Mouse (Mus musculus) spleen, adult 2 months (tissue): ENCODE measurements around the gene Dpp10. TPM values are rescaled to one million over a fixed set of nuclear protein-coding genes. Genes with fewer than 3 reads are reported as not detected.

ENCODE experiments used
- DNase-seq, 2 experiments: peaks; one replicate each; pipeline versions ENCODE4 v3.0.0 to v3.0.0-alpha.2; 2012 to 2021; ENCODE audit warnings: low spot score in 2 of 2, low read depth in 1 of 2
- H3K27ac ChIP-seq: fragments of 200-500 bp; 2 replicates; pipeline ENCODE4 v1.5.1; 2012; ENCODE audit warnings: low read length, inconsistent platforms; ENCODE audit not compliant: insufficient read depth
- H3K27me3 ChIP-seq: fragments of 200-500 bp; 2 replicates; pipeline ENCODE4 v1.6.1; 2012; ENCODE audit warnings: mild to moderate bottlenecking, moderate library complexity, low read length, inconsistent platforms; ENCODE audit not compliant: control insufficient read depth, insufficient read depth
- H3K36me3 ChIP-seq: fragments of 200-500 bp; 2 replicates; pipeline ENCODE4 v1.6.1; 2012; ENCODE audit warnings: mild to moderate bottlenecking, low read length, inconsistent platforms; ENCODE audit not compliant: control insufficient read depth, insufficient read depth
- H3K4me1 ChIP-seq: fragments of 200-500 bp; 2 replicates; pipeline ENCODE4 v1.6.1; 2011; ENCODE audit warnings: inconsistent platforms; ENCODE audit not compliant: control insufficient read depth, insufficient read depth, insufficient read length
- H3K4me3 ChIP-seq: fragments of 200-500 bp; 2 replicates; pipeline ENCODE4 v1.5.1; 2011; ENCODE audit warnings: mild to moderate bottlenecking, inconsistent platforms; ENCODE audit not compliant: insufficient read depth, insufficient read length; ENCODE audit errors: extremely low read depth
- CTCF ChIP-seq: fragments of 200-500 bp; IDR thresholded peaks from 2 replicates; pipeline ENCODE4 v1.5.1; 2011; ENCODE audit warnings: mild to moderate bottlenecking, inconsistent platforms; ENCODE audit not compliant: insufficient read depth, insufficient read length, insufficient replicate concordance; ENCODE audit errors: extremely low read depth
- POLR2A ChIP-seq: fragments of 200-500 bp; IDR thresholded peaks from 2 replicates; pipeline ENCODE4 v1.6.1; 2011; ENCODE audit warnings: low read depth, low read length, inconsistent platforms
- WGBS: fragments of 180-500 bp; shearing (Covaris S2); methylation state at CpG from one replicate; pipeline ENCODE4 v1.1.7; 2018; 5-methylcytosine and 5-hydroxymethylcytosine counted together
- polyA plus RNA-seq: library from polyadenylated mRNA; depleted of rRNA; stranded (reverse); fragments of >200 nt; gene quantifications from 2 replicates; pipeline ENCODE4 v1.2.3, GENCODE M21; 2012; rRNA removed

The Dpp10 gene
- polyA plus RNA-seq, result 0.05 and 0.06 TPM in 2 replicates

GRCm38 (mm10) chr1:124044925-124045640 lies at the start of gene Dpp10:
Gene Dpp10, minus strand, starts transcription at chr1:124045559.
- no peaks in the 10 kb centered on the region for H3K36me3 ChIP-seq
- no peak for DNase-seq
- no peak within 1 kb of the TSS for H3K4me3 ChIP-seq
- peaks cover 2% of the 10 kb centered on the region; the same call in 1 of the 2 replicates for H3K27me3 ChIP-seq
- no peaks in the 10 kb centered on the region for H3K4me1 ChIP-seq
- H3K27ac ChIP-seq, result no peak within 1 kb of the TSS
- 6% methylated on average over 27 of the region's 38 CpGs for WGBS
- TF ChIP-seq CTCF (no peak), POLR2A (no peak)

- DNase-seq, result no peak
- Histone ChIP-seq H3K4me1 (no peaks in the 10 kb centered on the region), H3K27me3 (peaks cover 2% of the 10 kb centered on the region; the same call in 1 of the 2 replicates), H3K27ac (no peak overlapping the region), H3K4me3 (no peak overlapping the region), H3K36me3 (no peaks in the 10 kb centered on the region)
- 80% methylated on average over 1 of the region's 1 CpGs for WGBS
- TF ChIP-seq CTCF (no peak), POLR2A (no peak)
These were observed 3.2 kb upstream of the Dpp10 start for GRCm38 (mm10) chr1:124048544-124048943.

GRCm38 (mm10) chr1:124045761-124046300 lies 472 bp upstream of the Dpp10 start:
- Histone ChIP-seq H3K27me3 (peaks cover 2% of the 10 kb centered on the region; the same call in 1 of the 2 replicates), H3K27ac (no peak overlapping the region), H3K4me1 (no peaks in the 10 kb centered on the region), H3K4me3 (no peak overlapping the region), H3K36me3 (no peaks in the 10 kb centered on the region)
- no peak for TF ChIP-seq POLR2A
- no peak for TF ChIP-seq CTCF
- 4% methylated on average over 44 of the region's 44 CpGs for WGBS
- no peak for DNase-seq

GRCm38 (mm10) chr1:124044161-124044560 lies 1.2 kb downstream of the Dpp10 start:
- WGBS, result 27% methylated on average over 12 of the region's 12 CpGs
- no peak for DNase-seq
- Histone ChIP-seq H3K36me3 (no peaks in the 10 kb centered on the region), H3K4me1 (no peaks in the 10 kb centered on the region), H3K27ac (no peak overlapping the region), H3K4me3 (no peak overlapping the region), H3K27me3 (peaks cover 2% of the 10 kb centered on the region; the same call in 1 of the 2 replicates)
- no peak for TF ChIP-seq CTCF
- no peak for TF ChIP-seq POLR2A

GRCm38 (mm10) chr1:124043421-124043820 lies 1.9 kb downstream of the Dpp10 start:
- DNase-seq, result no peak
- no peak overlapping the region for H3K27ac ChIP-seq
- TF ChIP-seq CTCF (no peak), POLR2A (no peak)
- H3K27me3 ChIP-seq, result peaks cover 2% of the 10 kb centered on the region; the same call in 1 of the 2 replicates
- WGBS, result 60% methylated on average over 6 of the region's 6 CpGs
- no peaks in the 10 kb centered on the region for H3K36me3 ChIP-seq
- H3K4me3 ChIP-seq, result no peak overlapping the region
- no peaks in the 10 kb centered on the region for H3K4me1 ChIP-seq

GRCm38 (mm10) chr1:124041559-124041958 lies 3.8 kb downstream of the Dpp10 start:
- Histone ChIP-seq H3K4me1 (no peaks in the 10 kb centered on the region), H3K36me3 (no peaks in the 10 kb centered on the region), H3K27ac (no peak overlapping the region), H3K27me3 (peaks cover 2% of the 10 kb centered on the region; the same call in 1 of the 2 replicates), H3K4me3 (no peak overlapping the region)
- 4% methylated on average over 3 of the region's 3 CpGs for WGBS
- TF ChIP-seq POLR2A, result no peak
- TF ChIP-seq CTCF, result no peak
- no peak for DNase-seq
